Mouse (Mus musculus): ENCODE data around the gene Gm11569. TPM values are rescaled to one million over a fixed set of nuclear protein-coding genes. Genes with fewer than 3 reads are reported as not detected.

The Gm11569 gene
- polyA plus RNA-seq, 1 experiment, result not detected

- H3K4me3 ChIP-seq (ENCODE audit: insufficient read depth, low read length), result no peak overlapping the region
- no peak overlapping the region for H3K27ac ChIP-seq (ENCODE audit: insufficient read depth, low read depth, low read length)
- no peak for TF ChIP-seq CTCF (IDR thresholded peaks at IDR 0.05; ENCODE audit: low read depth, low read length)
- no peak for TF ChIP-seq POLR2A (IDR thresholded peaks at IDR 0.05; ENCODE audit: borderline replicate concordance, low read depth, low read length)
- no peaks in the 10 kb centered on the region for H3K4me1 ChIP-seq (ENCODE audit: control insufficient read depth, insufficient read depth, low read length)
These were observed 30.3 kb downstream of the Gm11569 start for GRCm38 (mm10) chr11:99768410-99768809.

DNA sequence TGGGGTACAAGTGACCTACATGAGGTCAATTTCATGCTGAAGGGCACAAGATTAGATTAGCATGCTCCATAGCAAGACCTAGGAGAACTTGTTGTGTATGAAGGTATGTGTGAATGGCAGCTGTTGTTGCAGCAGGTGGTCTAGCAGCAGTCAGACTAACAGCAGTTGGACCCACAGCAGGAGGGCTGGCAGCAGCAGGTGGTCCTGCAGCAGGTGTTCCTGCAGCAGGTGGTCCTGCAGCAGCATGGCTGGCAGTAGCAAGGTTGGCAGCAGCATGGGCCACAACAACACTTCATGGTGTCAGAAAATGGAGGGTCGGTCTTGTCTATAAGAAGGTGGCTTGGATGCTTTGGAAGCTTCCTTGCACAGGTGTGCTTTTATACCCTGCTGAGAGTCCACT lies 39.9 kb downstream of the Gm11569 start:
- TF ChIP-seq CTCF (IDR thresholded peaks at IDR 0.05; ENCODE audit: low read depth, low read length) (no peak), POLR2A (IDR thresholded peaks at IDR 0.05; ENCODE audit: borderline replicate concordance, low read depth, low read length) (no peak)
- Histone ChIP-seq H3K4me1 (ENCODE audit: control insufficient read depth, insufficient read depth, low read length) (no peaks in the 10 kb centered on the region), H3K4me3 (ENCODE audit: insufficient read depth, low read length) (no peak overlapping the region), H3K27ac (ENCODE audit: insufficient read depth, low read depth, low read length) (no peak overlapping the region)

Other genes starting within 250 kb of the Gm11569 start
- not detected in 2 replicates for gene Krtap3-3, start 248.1 kb downstream of the Gm11569 start, polyA plus RNA-seq (2012; ENCODE audit: insufficient read depth, insufficient read length, missing spikeins)
- gene Krtap3-2, start 242.1 kb downstream of the Gm11569 start, polyA plus RNA-seq (2012; ENCODE audit: insufficient read depth, insufficient read length, missing spikeins), result not detected in 2 replicates
- not detected in 2 replicates for gene Gm11939, start 239.5 kb downstream of the Gm11569 start, polyA plus RNA-seq (2012; ENCODE audit: insufficient read depth, insufficient read length, missing spikeins)
- gene Krtap3-1, start 232.3 kb downstream of the Gm11569 start, polyA plus RNA-seq (2012; ENCODE audit: insufficient read depth, insufficient read length, missing spikeins), result not detected in 2 replicates
- not detected in 2 replicates for gene Krtap1-5, start 217.9 kb downstream of the Gm11569 start, polyA plus RNA-seq (2012; ENCODE audit: insufficient read depth, insufficient read length, missing spikeins)
- not detected in 2 replicates for gene Krtap1-4, start 215.3 kb downstream of the Gm11569 start, polyA plus RNA-seq (2012; ENCODE audit: insufficient read depth, insufficient read length, missing spikeins)
- not detected in 2 replicates for gene Krtap1-3, start 207.6 kb downstream of the Gm11569 start, polyA plus RNA-seq (2012; ENCODE audit: insufficient read depth, insufficient read length, missing spikeins)
- not detected in 2 replicates for gene Krtap9-3, start 200.8 kb downstream of the Gm11569 start, polyA plus RNA-seq (2012; ENCODE audit: insufficient read depth, insufficient read length, missing spikeins)
- not detected in 2 replicates for gene Gm11938, start 195.6 kb downstream of the Gm11569 start, polyA plus RNA-seq (2012; ENCODE audit: insufficient read depth, insufficient read length, missing spikeins)
- not detected in 2 replicates for gene Gm11937, start 188.7 kb downstream of the Gm11569 start, polyA plus RNA-seq (2012; ENCODE audit: insufficient read depth, insufficient read length, missing spikeins)
- gene Krtap2-4, start 184.1 kb downstream of the Gm11569 start, polyA plus RNA-seq (2012; ENCODE audit: insufficient read depth, insufficient read length, missing spikeins), result not detected in 2 replicates
- not detected in 2 replicates for gene Gm11562, start 178.5 kb downstream of the Gm11569 start, polyA plus RNA-seq (2012; ENCODE audit: insufficient read depth, insufficient read length, missing spikeins)
- gene Krtap4-1, start 170.7 kb downstream of the Gm11569 start, polyA plus RNA-seq (2012; ENCODE audit: insufficient read depth, insufficient read length, missing spikeins), result not detected in 2 replicates
- not detected in 2 replicates for gene Krtap4-2, start 163.8 kb downstream of the Gm11569 start, polyA plus RNA-seq (2012; ENCODE audit: insufficient read depth, insufficient read length, missing spikeins)
- not detected in 2 replicates for gene Krtap4-7, start 154.8 kb downstream of the Gm11569 start, polyA plus RNA-seq (2012; ENCODE audit: insufficient read depth, insufficient read length, missing spikeins)
- not detected in 2 replicates for gene Gm11555, start 148.7 kb downstream of the Gm11569 start, polyA plus RNA-seq (2012; ENCODE audit: insufficient read depth, insufficient read length, missing spikeins)
- gene Gm11563, start 140.0 kb downstream of the Gm11569 start, polyA plus RNA-seq (2012; ENCODE audit: insufficient read depth, insufficient read length, missing spikeins), result not detected in 2 replicates
- not detected in 2 replicates for gene Krtap4-6, start 133.0 kb downstream of the Gm11569 start, polyA plus RNA-seq (2012; ENCODE audit: insufficient read depth, insufficient read length, missing spikeins)
- gene Gm14190, start 108.2 kb downstream of the Gm11569 start, polyA plus RNA-seq (2012; ENCODE audit: insufficient read depth, insufficient read length, missing spikeins), result not detected in 2 replicates
- not detected in 2 replicates for gene Gm14180, start 64.6 kb downstream of the Gm11569 start, polyA plus RNA-seq (2012; ENCODE audit: insufficient read depth, insufficient read length, missing spikeins)
- not detected in 2 replicates for gene Gm11595, start 26.0 kb downstream of the Gm11569 start, polyA plus RNA-seq (2012; ENCODE audit: insufficient read depth, insufficient read length, missing spikeins)
- gene Krtap4-8, start 18.2 kb downstream of the Gm11569 start, polyA plus RNA-seq (2012; ENCODE audit: insufficient read depth, insufficient read length, missing spikeins), result not detected in 2 replicates
- not detected in 2 replicates for gene Krtap4-9, start 13.7 kb downstream of the Gm11569 start, polyA plus RNA-seq (2012; ENCODE audit: insufficient read depth, insufficient read length, missing spikeins)
- not detected in 2 replicates for gene Gm11596, start 5.5 kb downstream of the Gm11569 start, polyA plus RNA-seq (2012; ENCODE audit: insufficient read depth, insufficient read length, missing spikeins)
- gene Gm11554, start 5.5 kb upstream of the Gm11569 start, polyA plus RNA-seq (2012; ENCODE audit: insufficient read depth, insufficient read length, missing spikeins), result not detected in 2 replicates
- not detected in 2 replicates for gene Krtap4-13, start 11.0 kb upstream of the Gm11569 start, polyA plus RNA-seq (2012; ENCODE audit: insufficient read depth, insufficient read length, missing spikeins)
- not detected in 2 replicates for gene Gm11564, start 16.7 kb upstream of the Gm11569 start, polyA plus RNA-seq (2012; ENCODE audit: insufficient read depth, insufficient read length, missing spikeins)
- not detected in 2 replicates for gene 2300003K06Rik, start 39.1 kb upstream of the Gm11569 start, polyA plus RNA-seq (2012; ENCODE audit: insufficient read depth, insufficient read length, missing spikeins)
- not detected in 2 replicates for gene Krtap4-16, start 52.7 kb upstream of the Gm11569 start, polyA plus RNA-seq (2012; ENCODE audit: insufficient read depth, insufficient read length, missing spikeins)
- not detected in 2 replicates for gene Gm11568, start 59.0 kb upstream of the Gm11569 start, polyA plus RNA-seq (2012; ENCODE audit: insufficient read depth, insufficient read length, missing spikeins)
- not detected in 2 replicates for gene Gm11559, start 65.5 kb upstream of the Gm11569 start, polyA plus RNA-seq (2012; ENCODE audit: insufficient read depth, insufficient read length, missing spikeins)
- gene Krtap9-1, start 74.5 kb upstream of the Gm11569 start, polyA plus RNA-seq (2012; ENCODE audit: insufficient read depth, insufficient read length, missing spikeins), result not detected in 2 replicates
- gene Gm11567, start 80.3 kb upstream of the Gm11569 start, polyA plus RNA-seq (2012; ENCODE audit: insufficient read depth, insufficient read length, missing spikeins), result not detected in 2 replicates
- not detected in 2 replicates for gene Krtap31-1, start 109.0 kb upstream of the Gm11569 start, polyA plus RNA-seq (2012; ENCODE audit: insufficient read depth, insufficient read length, missing spikeins)
- gene Gm11565, start 115.8 kb upstream of the Gm11569 start, polyA plus RNA-seq (2012; ENCODE audit: insufficient read depth, insufficient read length, missing spikeins), result not detected in 2 replicates
- not detected in 2 replicates for gene Krtap31-2, start 137.4 kb upstream of the Gm11569 start, polyA plus RNA-seq (2012; ENCODE audit: insufficient read depth, insufficient read length, missing spikeins)
- not detected in 2 replicates for gene Krtap9-5, start 149.5 kb upstream of the Gm11569 start, polyA plus RNA-seq (2012; ENCODE audit: insufficient read depth, insufficient read length, missing spikeins)
- gene Krtap29-1, start 180.1 kb upstream of the Gm11569 start, polyA plus RNA-seq (2012; ENCODE audit: insufficient read depth, insufficient read length, missing spikeins), result not detected in 2 replicates
- gene Krtap16-1, start 187.7 kb upstream of the Gm11569 start, polyA plus RNA-seq (2012; ENCODE audit: insufficient read depth, insufficient read length, missing spikeins), result not detected in 2 replicates
- not detected in 2 replicates for gene Krtap17-1, start 195.1 kb upstream of the Gm11569 start, polyA plus RNA-seq (2012; ENCODE audit: insufficient read depth, insufficient read length, missing spikeins)
- not detected in 2 replicates for gene Krt33a, start 217.3 kb upstream of the Gm11569 start, polyA plus RNA-seq (2012; ENCODE audit: insufficient read depth, insufficient read length, missing spikeins)
- gene Krt33b, start 230.9 kb upstream of the Gm11569 start, polyA plus RNA-seq (2012; ENCODE audit: insufficient read depth, insufficient read length, missing spikeins), result not detected in 2 replicates
- gene Krt34, start 242.6 kb upstream of the Gm11569 start, polyA plus RNA-seq (2012; ENCODE audit: insufficient read depth, insufficient read length, missing spikeins), result not detected in 2 replicates

All from bone marrow macrophage, adult 2 months (primary cell).